Mouse (Mus musculus) megakaryocyte, adult 5-6 weeks (primary cell): ENCODE measurements around the gene Ttc27. TPM values are rescaled to one million over a fixed set of nuclear protein-coding genes. Genes with fewer than 3 reads are reported as not detected.

ENCODE experiments used
- ATAC-seq: 2 replicates; pipeline ENCODE4 v1.8.0; 2016; ENCODE audit warnings: mild to moderate bottlenecking, inconsistent platforms; ENCODE audit not compliant: poor library complexity, severe bottlenecking
- total RNA-seq, 2 experiments: library from RNA; stranded (forward) in 1 of 2; stranded (reverse) in 1 of 2; fragments of 153-499, 151-499 nt in 1 of 2; fragments of 221-1000, 200-1000 nt in 1 of 2; gene quantifications; 2 replicates each; pipeline versions ENCODE4 v1.2.3 to v1.2.4; 2015 to 2017

The Ttc27 gene
- total RNA-seq, 2 experiments from 2014 or later, result 13.7 to 14.0 TPM

- ATAC-seq, result peak; percentile 68
These were observed 93.5 kb downstream of the Ttc27 start for GRCm38 (mm10) chr17:74810892-74811625.

- ATAC-seq, result no peak
These were observed 102.2 kb downstream of the Ttc27 start for GRCm38 (mm10) chr17:74819711-74820110.

- ATAC-seq, result no peak
These were observed 113.3 kb downstream of the Ttc27 start for GRCm38 (mm10) chr17:74830851-74831250.

DNA sequence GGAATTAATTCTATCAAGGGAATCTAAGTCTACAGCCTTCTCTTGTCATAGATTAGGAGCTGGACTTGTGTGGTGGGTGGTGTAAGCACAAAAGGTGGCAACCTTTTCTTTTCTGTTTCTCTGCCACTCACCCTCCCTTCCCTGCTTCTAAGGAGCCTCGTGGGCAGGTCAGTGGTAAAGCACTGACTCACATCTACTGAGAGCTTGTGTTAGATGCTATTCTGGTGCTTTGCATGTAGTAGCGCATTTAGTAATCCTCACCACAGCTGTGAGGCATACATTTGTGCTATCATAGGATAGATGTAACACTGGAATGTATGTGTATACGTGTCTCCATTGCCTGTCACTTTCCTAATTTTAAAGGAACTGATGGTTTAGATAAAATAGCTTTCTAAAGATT is 124.2 kb downstream of the Ttc27 start:
- no peak for ATAC-seq

GRCm38 (mm10) chr17:74842603-74843002 is 125.1 kb downstream of the Ttc27 start:
- ATAC-seq, result no peak

DNA sequence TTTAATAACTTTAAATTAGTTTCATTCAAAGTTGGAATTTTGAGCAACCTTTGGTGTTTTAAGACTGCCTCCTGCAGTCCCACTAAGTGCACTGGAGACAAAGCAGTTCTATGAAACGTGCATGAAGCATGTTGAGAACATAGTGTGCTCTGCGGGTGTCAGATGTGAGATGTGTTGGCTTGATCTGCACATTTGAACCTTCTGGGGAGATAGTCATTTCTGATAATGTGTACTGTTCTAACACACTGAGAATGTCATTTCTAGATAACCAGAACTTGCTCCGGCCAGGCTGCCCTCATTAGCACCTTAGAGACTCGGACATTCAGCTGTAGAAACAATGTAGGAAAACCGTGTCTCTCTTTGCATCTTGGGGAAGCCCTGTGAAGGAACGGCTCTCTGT is 126.0 kb downstream of the Ttc27 start:
- no peak for ATAC-seq

DNA sequence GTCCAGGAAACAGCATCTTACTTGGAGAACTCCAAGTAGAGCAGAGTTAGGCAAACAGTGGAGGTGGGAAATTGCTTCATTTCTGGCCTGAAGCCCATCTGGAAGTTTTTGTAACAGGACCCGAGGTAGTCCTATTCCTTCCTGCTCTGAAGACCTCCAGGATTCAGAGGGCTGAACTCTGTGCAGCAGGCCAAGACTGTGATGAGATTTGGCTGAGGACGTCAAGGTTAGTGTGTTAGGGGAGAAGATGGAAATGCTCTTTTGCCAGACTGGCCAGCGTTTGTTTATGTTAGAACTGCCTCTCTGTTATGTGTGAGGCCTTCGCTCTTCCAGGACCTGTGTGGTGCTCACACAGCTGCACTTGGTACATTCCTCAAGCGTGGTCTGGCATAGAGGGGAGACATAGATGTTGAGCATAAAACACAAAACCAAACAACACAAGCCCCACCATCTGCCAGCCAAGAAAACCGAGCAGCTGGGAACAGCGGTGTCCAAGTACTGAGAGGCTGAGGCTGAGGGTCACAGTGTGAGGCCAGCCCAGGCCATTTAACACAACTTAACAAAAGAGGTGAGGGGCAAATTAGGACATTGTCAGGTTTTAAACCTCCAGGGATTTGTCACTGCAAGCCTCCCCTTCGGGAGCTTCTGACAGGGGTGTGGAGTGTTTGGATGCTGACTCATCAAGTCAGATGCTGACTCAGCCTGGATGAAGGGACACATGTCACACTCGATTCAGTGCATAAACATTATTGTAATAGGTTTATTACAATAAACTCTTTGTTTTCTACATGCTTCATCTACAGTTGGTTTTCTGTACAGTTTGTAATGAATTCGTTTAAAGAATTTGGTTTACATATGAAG is 128.7 kb downstream of the Ttc27 start:
- no peak for ATAC-seq

DNA sequence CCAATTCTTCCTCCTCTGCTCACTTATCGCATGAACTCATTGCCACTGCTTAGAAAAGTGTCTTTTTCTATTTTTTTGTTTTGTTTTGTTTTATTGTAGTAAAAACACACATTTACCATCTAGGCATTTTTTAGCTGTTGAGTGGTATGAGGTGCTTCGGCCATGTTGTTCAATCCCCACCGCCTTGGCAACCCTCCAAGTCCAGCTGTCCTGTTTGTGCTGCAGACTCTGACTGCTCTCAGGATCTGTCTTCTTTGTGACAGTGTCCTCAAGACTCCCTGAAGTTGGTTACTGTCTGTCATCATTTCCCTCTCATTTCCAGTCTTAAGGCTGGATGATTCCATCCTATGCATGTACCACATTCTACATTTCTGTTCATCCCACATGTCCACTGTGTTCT is 132.7 kb downstream of the Ttc27 start:
- ATAC-seq, result no peak

DNA sequence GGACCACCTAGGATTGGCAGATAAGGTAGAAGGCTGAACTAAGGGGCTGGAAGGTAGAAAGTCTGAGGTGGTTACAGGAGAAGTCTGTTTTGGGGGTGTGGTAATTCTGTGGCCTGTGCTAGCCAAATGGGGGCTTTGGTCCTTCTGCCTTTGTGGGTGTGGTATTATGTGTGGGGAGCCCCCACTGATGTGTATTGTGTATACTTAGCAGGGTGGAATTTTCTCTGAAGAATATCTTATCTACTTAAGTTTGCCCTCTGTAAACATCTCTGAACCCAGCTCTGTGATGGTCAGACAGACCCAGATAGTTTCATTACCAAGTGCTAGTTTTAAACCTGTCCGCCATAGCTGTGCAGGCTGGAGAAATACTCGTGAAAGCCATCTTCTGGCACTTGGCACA is 141.8 kb downstream of the Ttc27 start:
- no peak for ATAC-seq

DNA sequence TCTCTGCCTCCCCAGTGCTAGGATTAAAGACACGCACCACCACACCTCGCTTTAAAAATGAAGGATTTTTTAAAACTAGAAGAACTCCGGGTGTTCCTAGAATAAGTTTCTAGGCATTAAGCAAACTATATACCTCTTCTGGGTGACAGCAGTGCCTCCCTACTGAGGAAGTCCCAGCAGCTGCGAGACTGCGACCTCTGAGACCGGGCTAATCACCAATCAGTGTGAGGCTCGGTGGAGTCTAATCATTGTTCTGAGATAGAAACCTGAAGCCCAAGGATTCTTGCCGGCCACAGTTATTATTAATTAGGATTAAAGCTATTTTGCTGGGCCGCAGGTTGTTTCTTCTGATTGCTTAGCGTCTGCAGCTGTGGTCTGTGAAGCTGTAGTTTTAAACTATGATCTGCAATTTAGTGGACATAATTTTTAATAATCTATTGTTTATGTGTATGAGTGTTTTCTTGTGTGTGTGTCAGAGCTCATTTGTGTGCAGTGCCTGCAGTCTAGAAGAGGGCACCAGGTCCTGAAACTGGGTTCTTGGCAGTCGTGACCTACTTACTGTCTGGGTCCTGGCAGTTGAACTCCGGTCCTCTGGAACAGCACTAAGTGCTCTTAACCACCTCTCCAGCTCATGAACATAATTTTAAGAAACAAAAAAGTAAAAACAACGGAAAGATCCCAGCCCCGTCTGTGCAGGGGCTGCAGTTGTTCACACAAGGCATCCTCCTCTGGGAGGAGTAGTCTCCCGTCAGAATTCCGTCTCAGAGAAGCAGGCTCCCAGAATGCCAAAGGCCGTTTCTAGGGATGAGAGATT is 142.9 kb downstream of the Ttc27 start:
- ATAC-seq, result no peak

GRCm38 (mm10) chr17:74863845-74864244 is 146.3 kb downstream of the Ttc27 start:
- ATAC-seq, result no peak

GRCm38 (mm10) chr17:74864790-74865548 is 147.4 kb downstream of the Ttc27 start:
- ATAC-seq, result no peak

DNA sequence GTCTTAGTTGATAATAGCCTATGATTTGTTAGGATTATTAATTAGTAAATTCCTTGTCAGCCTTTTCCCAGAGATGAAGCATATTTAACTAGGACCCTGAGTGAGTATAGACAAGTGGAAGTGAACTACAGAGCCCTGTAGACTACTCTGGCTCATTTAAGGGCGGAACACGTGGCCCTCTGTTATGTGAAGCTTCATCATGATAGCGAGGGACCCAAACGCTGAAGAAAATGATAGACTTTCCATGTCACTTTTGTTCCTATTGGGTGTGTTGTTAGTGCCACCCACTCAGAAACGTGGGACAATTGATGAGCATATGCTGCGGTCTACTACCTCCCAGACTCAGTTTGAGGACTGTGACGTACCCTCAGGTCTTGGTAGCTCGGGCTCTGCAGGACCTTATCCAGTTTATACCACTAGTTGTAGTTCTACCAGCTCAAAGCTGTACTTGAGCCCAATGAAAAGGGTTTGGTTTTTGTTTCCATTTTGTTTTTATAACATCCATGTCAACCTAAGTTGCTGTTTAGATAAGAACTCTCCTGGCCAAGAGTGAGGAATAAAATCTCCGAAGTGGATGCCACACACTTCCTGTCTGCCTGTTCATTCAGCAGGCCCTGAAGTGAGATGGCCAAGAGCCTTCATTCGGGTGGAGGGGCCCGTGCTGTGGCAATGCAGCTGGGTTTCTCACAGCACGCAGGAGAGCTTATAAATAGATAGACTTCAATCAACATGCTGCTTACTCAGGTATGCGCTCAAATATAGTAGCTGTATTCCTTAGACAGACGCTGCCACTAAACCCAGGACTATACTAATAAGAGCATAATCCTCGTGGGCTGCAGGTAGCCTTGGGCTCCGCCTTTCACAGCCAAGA is 148.4 kb downstream of the Ttc27 start:
- no peak for ATAC-seq

DNA sequence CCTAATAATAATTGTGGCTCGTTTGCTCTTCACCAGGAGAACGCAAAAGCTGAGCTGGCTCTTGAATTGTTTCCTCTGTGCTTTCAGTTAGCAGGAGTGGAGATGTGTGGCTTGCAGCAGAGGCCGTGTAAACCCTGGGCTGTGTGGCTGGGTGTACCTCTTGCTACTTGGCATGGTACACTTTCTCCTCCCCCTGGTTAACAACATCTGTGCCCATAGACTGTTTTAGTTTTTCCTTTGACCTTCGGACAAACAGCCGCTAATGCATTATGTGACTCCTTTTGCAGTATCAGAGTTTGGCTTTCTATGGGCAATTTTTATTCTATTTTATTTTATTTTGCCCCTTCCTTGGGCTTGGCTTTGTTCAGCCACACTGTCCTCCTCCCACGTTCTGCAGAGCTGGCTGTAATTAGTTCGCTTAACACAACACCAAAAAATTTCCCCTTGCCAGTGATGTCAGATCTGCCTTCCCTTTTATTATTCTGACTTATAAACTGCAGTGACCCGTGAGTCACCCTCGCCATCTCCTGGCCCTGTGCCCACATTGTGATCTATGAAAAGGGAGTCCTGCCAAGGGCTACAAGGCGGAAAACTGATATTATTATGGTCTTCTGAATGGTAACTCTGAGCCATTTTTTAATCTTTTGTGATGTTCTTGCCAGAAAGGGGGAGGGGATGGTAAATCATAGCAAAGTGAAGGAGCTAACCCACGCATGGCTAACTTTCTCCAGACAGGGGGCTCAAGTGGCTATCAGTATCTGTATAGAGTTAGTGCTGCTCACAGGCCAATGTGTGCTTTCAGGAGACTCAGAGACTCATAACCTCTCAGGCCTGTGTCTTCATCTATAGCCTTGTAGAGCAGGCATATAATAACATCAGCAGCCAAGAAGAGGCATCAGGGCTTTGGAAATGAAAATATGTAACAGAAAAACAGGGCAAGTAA is 149.3 kb downstream of the Ttc27 start:
- ATAC-seq, result no peak

GRCm38 (mm10) chr17:74868185-74868907 is 150.8 kb downstream of the Ttc27 start:
- ATAC-seq, result no peak

- no peak for ATAC-seq
These were observed 152.0 kb downstream of the Ttc27 start for GRCm38 (mm10) chr17:74869556-74869955.

DNA sequence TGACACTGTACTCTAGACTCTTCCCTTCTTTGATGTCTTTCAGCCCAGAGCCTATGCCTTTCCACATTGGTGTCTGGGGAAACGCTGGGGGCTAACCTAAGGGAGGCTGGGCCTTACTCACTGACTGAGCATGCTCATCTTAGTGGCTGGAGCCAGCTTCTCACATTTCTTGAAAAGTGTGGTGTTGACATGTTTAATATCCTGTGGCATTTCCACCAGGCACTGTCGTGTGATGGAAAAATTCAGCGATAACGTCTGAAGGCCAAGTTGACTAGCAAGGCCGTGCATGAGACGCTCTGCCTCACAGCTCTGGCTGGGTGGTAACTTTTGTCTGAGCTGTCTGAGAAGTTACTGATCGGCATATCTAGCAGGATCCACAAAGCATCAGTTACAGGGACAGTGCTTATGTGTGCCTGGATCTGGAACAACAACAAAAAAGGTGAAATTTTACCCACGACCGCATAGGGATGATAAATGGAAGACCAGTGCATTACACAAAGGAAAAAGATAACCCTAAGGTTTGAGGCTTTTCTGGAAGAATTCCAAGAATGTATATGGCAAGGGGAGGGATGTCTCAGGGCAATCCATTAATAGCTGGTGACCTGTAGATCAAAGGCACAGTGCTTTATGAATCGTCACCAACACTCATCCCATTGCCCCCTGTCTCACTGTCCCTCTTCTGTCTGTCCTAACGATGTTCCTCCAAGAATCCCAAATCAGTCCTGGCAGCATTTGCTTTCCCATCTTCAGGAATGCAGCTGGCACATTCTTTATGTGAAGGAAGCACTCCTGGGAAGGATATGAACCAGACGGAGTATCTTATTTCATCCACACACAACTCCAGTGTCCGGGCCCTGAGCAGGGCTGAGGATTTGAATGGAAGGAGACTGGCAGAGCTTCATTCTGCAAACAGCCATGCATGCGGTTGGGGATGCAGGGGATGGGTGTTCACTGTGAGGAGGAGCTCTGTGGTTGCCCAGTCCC is 152.9 kb downstream of the Ttc27 start:
- no peak for ATAC-seq
